Mouse (Mus musculus) ovary, adult 10 weeks (tissue): Measurements from ENCODE around the gene Rnf151. TPM values are rescaled to one million over a fixed set of nuclear protein-coding genes. Genes with fewer than 3 reads are reported as not detected.

ENCODE experiments used
- polyA plus RNA-seq: library from polyadenylated mRNA; stranded (reverse); fragments of 350-450 nt; fragmentation: Illumina TruSeq; extraction: RNeasy Lipid Tissue Mini Kit (QIAGEN cat#74804); gene quantifications from one replicate; pipeline ENCODE4 v1.2.3, GENCODE M21; 2014

Gene Rnf151
- not detected for polyA plus RNA-seq

GRCm38 (mm10) chr17:24717943-24718342 lies at the start of gene Rnf151, which contains the start of gene Rps2:
Gene Rnf151, minus strand, starts transcription at chr17:24718063.
Gene Rps2, plus strand, starts transcription at chr17:24718116.

GRCm38 (mm10) chr17:24752415-24753394 lies 34.8 kb upstream of the Rnf151 start, which contains the start of gene Hs3st6:
Gene Hs3st6, plus strand, starts transcription at chr17:24752988.

GRCm38 (mm10) chr17:24736330-24737051 lies 18.6 kb upstream of the Rnf151 start, which contains the start of gene Msrb1:
Gene Msrb1, plus strand, starts transcription at chr17:24736642.

GRCm38 (mm10) chr17:24727618-24728017 lies 9.8 kb upstream of the Rnf151 start, which contains the start of gene Rpl3l:
Gene Rpl3l, plus strand, starts transcription at chr17:24727820.

GRCm38 (mm10) chr17:24724184-24724583 lies 6.3 kb upstream of the Rnf151 start, which contains the start of gene Ndufb10:
Gene Ndufb10, minus strand, starts transcription at chr17:24724478.

GRCm38 (mm10) chr17:24706982-24707800 lies 10.7 kb downstream of the Rnf151 start, which contains the start of gene Tbl3:
Gene Tbl3, minus strand, starts transcription at chr17:24707660.

GRCm38 (mm10) chr17:24696011-24696697 lies 21.7 kb downstream of the Rnf151 start, which contains the start of the genes Gfer and Noxo1:
Gene Gfer, minus strand, starts transcription at chr17:24696156.
Gene Noxo1, plus strand, starts transcription at chr17:24696234.

GRCm38 (mm10) chr17:24689251-24690081 lies 28.4 kb downstream of the Rnf151 start, which contains the start of gene Syngr3:
Gene Syngr3, minus strand, starts transcription at chr17:24689955.

GRCm38 (mm10) chr17:24669545-24670245 lies 48.2 kb downstream of the Rnf151 start, which contains the start of gene Zfp598:
Gene Zfp598, plus strand, starts transcription at chr17:24669687.

Other genes with a start within 250 kb of the Rnf151 start
- gene E4f1, start 247.8 kb downstream of the Rnf151 start, polyA plus RNA-seq, result 0.46 TPM
- 29.5 TPM for gene Pgp, start 247.7 kb downstream of the Rnf151 start, polyA plus RNA-seq
- gene Bricd5, start 244.2 kb downstream of the Rnf151 start, polyA plus RNA-seq, result not detected
- 5.6 TPM for gene Mlst8, start 239.0 kb downstream of the Rnf151 start, polyA plus RNA-seq
- 0.80 TPM for gene Caskin1, start 229.5 kb downstream of the Rnf151 start, polyA plus RNA-seq
- 5.3 TPM for gene Traf7, start 190.1 kb downstream of the Rnf151 start, polyA plus RNA-seq
- not detected for gene Rab26, start 183.9 kb downstream of the Rnf151 start, polyA plus RNA-seq
- gene Pkd1, start 168.2 kb downstream of the Rnf151 start, polyA plus RNA-seq, result 6.3 TPM
- 15.9 TPM for gene Tsc2, start 85.4 kb downstream of the Rnf151 start, polyA plus RNA-seq
- 0.34 TPM for gene Nthl1, start 85.4 kb downstream of the Rnf151 start, polyA plus RNA-seq
- 11.8 TPM for gene Slc9a3r2, start 67.7 kb downstream of the Rnf151 start, polyA plus RNA-seq
- gene Npw, start 59.6 kb downstream of the Rnf151 start, polyA plus RNA-seq, result not detected
- gene Zfp598, start 48.4 kb downstream of the Rnf151 start, polyA plus RNA-seq, result 0.68 TPM
- gene Syngr3, start 28.1 kb downstream of the Rnf151 start, polyA plus RNA-seq, result 0.83 TPM
- 10.4 TPM for gene Gfer, start 21.9 kb downstream of the Rnf151 start, polyA plus RNA-seq
- gene Noxo1, start 21.8 kb downstream of the Rnf151 start, polyA plus RNA-seq, result 1.1 TPM
- 0.31 TPM for gene Tbl3, start 10.4 kb downstream of the Rnf151 start, polyA plus RNA-seq
- gene Rps2, start 53 bp upstream of the Rnf151 start, polyA plus RNA-seq, result 771 TPM
- gene Ndufb10, start 6.4 kb upstream of the Rnf151 start, polyA plus RNA-seq, result 52.5 TPM
- not detected for gene Rpl3l, start 9.8 kb upstream of the Rnf151 start, polyA plus RNA-seq
- gene Msrb1, start 18.6 kb upstream of the Rnf151 start, polyA plus RNA-seq, result 1.2 TPM
- gene Hs3st6, start 34.9 kb upstream of the Rnf151 start, polyA plus RNA-seq, result not detected
- 0.74 TPM for gene Meiob, start 86.2 kb upstream of the Rnf151 start, polyA plus RNA-seq
- 2.5 TPM for gene Hagh, start 122.1 kb upstream of the Rnf151 start, polyA plus RNA-seq
- gene Fahd1, start 132.3 kb upstream of the Rnf151 start, polyA plus RNA-seq, result 54.8 TPM
- not detected for gene Igfals, start 147.9 kb upstream of the Rnf151 start, polyA plus RNA-seq
- 2.1 TPM for gene Nubp2, start 168.3 kb upstream of the Rnf151 start, polyA plus RNA-seq
- gene Spsb3, start 168.6 kb upstream of the Rnf151 start, polyA plus RNA-seq, result not detected
- gene Eme2, start 177.0 kb upstream of the Rnf151 start, polyA plus RNA-seq, result 1.4 TPM
- gene Mrps34, start 177.1 kb upstream of the Rnf151 start, polyA plus RNA-seq, result 0.94 TPM
- 1.0 TPM for gene Nme3, start 178.4 kb upstream of the Rnf151 start, polyA plus RNA-seq
- gene Mapk8ip3, start 218.9 kb upstream of the Rnf151 start, polyA plus RNA-seq, result 4.4 TPM
- gene Jpt2, start 242.6 kb upstream of the Rnf151 start, polyA plus RNA-seq, result 90.6 TPM